27 mouse cellular contexts compared by ENCODE assay signal in genomic region chr11:77019539-77019938, GRCm38 (mm10). TPM values are rescaled to one million over a fixed set of nuclear protein-coding genes. Genes with fewer than 3 reads are reported as not detected.
DNase-seq lines count a peak whose midpoint lies in the region; ATAC-seq lines count a peak whose summit lies in the region.
"Had no signal": no experiment of that assay in that cellular context is flagged by ENCODE, and none has a peak within 500 bp of the region (broad histone marks: within the 10 kb centered on the region; RNA-seq: fewer than 3 reads in every experiment).

No protein-coding gene starts in this region.

- DNase-seq in liver, embryonic 13.5 days: no peak
- DNase-seq in liver, embryonic 11.5 days (ENCODE audit: low spot score): no peak
- peak; percentile 81 for DNase-seq in yolk sac, embryonic 10.5 days (ENCODE audit: low spot score)
- DNase-seq in kidney, postnatal 14 days: no peak
- DNase-seq: adrenal gland, postnatal 10 days; adrenal gland, postnatal 36 days; B cell, adult 2 months; cerebellum, adult 2 months; cerebellum, adult 9-11 months; cerebellum, postnatal 25 days; gastrocnemius, postnatal 25 days; heart, adult 18-20 months; heart, postnatal 10 days; heart, postnatal 36 days had no signal

- no peak overlapping the region for H3K4me3 ChIP-seq in liver, embryonic 13.5 days (replicated peaks)
- H3K4me3 ChIP-seq in liver, embryonic 11.5 days (ENCODE audit: low read depth, low read length): no peak overlapping the region
- H3K4me3 ChIP-seq in intestine, embryonic 16.5 days (ENCODE audit: low read length): no peak overlapping the region
- H3K4me3 ChIP-seq: embryonic facial prominence, embryonic 12.5 days; embryonic facial prominence, embryonic 15.5 days; forebrain, embryonic 12.5 days; forebrain, embryonic 15.5 days; heart, embryonic 12.5 days; heart, embryonic 15.5 days; hindbrain, embryonic 10.5 days; hindbrain, embryonic 13.5 days had no signal

- 16% methylated on average over 8 of the region's 8 CpGs for WGBS in liver, embryonic 13.5 days (ENCODE audit: insufficient replicate concordance)
- WGBS in liver, embryonic 11.5 days: 23% methylated on average over 8 of the region's 8 CpGs
- WGBS in intestine, embryonic 16.5 days: 41% methylated on average over 8 of the region's 8 CpGs

- no peak overlapping the region for H3K27ac ChIP-seq in liver, embryonic 13.5 days
- no peak overlapping the region for H3K27ac ChIP-seq in liver, embryonic 11.5 days (ENCODE audit: low read depth, low read length)
- H3K27ac ChIP-seq in intestine, embryonic 16.5 days (ENCODE audit: low read length): no peak overlapping the region
- H3K27ac ChIP-seq: embryonic facial prominence, embryonic 12.5 days; embryonic facial prominence, embryonic 15.5 days; forebrain, embryonic 12.5 days; forebrain, embryonic 15.5 days; heart, embryonic 15.5 days; hindbrain, embryonic 10.5 days; hindbrain, embryonic 13.5 days; hindbrain, postnatal 0 days had no signal

- no peak overlapping the region for H3K4me2 ChIP-seq in liver, embryonic 13.5 days
- H3K4me2 ChIP-seq in liver, embryonic 11.5 days: no peak overlapping the region
- no peak overlapping the region for H3K4me2 ChIP-seq in intestine, embryonic 16.5 days (ENCODE audit: low read depth, low read length)
- H3K4me2 ChIP-seq: embryonic facial prominence, embryonic 12.5 days; embryonic facial prominence, embryonic 15.5 days; forebrain, embryonic 12.5 days; forebrain, embryonic 15.5 days; heart, embryonic 12.5 days; heart, embryonic 15.5 days; hindbrain, embryonic 13.5 days had no signal

- H3K9me3 ChIP-seq in liver, embryonic 13.5 days (replicated peaks): no peaks in the 10 kb centered on the region
- H3K9me3 ChIP-seq in liver, embryonic 11.5 days (ENCODE audit: control insufficient read depth, low read length): no peaks in the 10 kb centered on the region
- H3K9me3 ChIP-seq in intestine, embryonic 16.5 days (ENCODE audit: control insufficient read depth, low read length): no peaks in the 10 kb centered on the region
- H3K9me3 ChIP-seq: embryonic facial prominence, embryonic 12.5 days; embryonic facial prominence, embryonic 15.5 days; forebrain, embryonic 12.5 days; forebrain, embryonic 15.5 days; heart, embryonic 12.5 days; heart, embryonic 15.5 days; hindbrain, embryonic 10.5 days; hindbrain, embryonic 13.5 days had no signal

- no peak overlapping the region for H3K9ac ChIP-seq in liver, embryonic 13.5 days
- no peak overlapping the region for H3K9ac ChIP-seq in liver, embryonic 11.5 days (ENCODE audit: low read depth, low read length)
- H3K9ac ChIP-seq in intestine, embryonic 16.5 days (ENCODE audit: low read depth, low read length): no peak overlapping the region
- H3K9ac ChIP-seq: embryonic facial prominence, embryonic 12.5 days; embryonic facial prominence, embryonic 15.5 days; forebrain, embryonic 12.5 days; forebrain, embryonic 15.5 days; heart, embryonic 12.5 days; heart, embryonic 15.5 days; hindbrain, embryonic 13.5 days had no signal

- peak; percentile 5; the same call in 1 of the 2 replicates for ATAC-seq in liver, embryonic 13.5 days (ENCODE audit: low read depth)
- no peak for ATAC-seq in liver, embryonic 11.5 days (replicated peaks; ENCODE audit: low FRiP score)
- peak; percentile 78 for ATAC-seq in intestine, embryonic 16.5 days
- no peak for ATAC-seq in CD4-positive, CD25-positive, alpha-beta regulatory T cell, adult 4 months
- ATAC-seq: forebrain, embryonic 15.5 days; hindbrain, postnatal 0 days; inflammation-experienced regulatory T-cells, adult 6 months; Patski had no signal

- H3K36me3 ChIP-seq in liver, embryonic 13.5 days: no peaks in the 10 kb centered on the region
- H3K36me3 ChIP-seq in liver, embryonic 11.5 days (ENCODE audit: control insufficient read depth, insufficient read depth, low read length): no peaks in the 10 kb centered on the region
- no peaks in the 10 kb centered on the region; the same call in 1 of the 2 replicates for H3K36me3 ChIP-seq in intestine, embryonic 16.5 days (ENCODE audit: control insufficient read depth, insufficient read depth, low read length)
- H3K36me3 ChIP-seq: embryonic facial prominence, embryonic 12.5 days; embryonic facial prominence, embryonic 15.5 days; forebrain, embryonic 12.5 days; forebrain, embryonic 15.5 days; heart, embryonic 12.5 days; heart, embryonic 15.5 days; hindbrain, embryonic 10.5 days; hindbrain, embryonic 13.5 days had no signal

- peaks cover 5% of the 10 kb centered on the region for H3K27me3 ChIP-seq in liver, embryonic 13.5 days
- 0 out of 2 replicates have a peak, but pooled peaks cover 8% of the 10 kb centered on the region for H3K27me3 ChIP-seq in liver, embryonic 11.5 days (replicated peaks; ENCODE audit: control insufficient read depth, insufficient read depth, low read length)
- H3K27me3 ChIP-seq in intestine, embryonic 16.5 days (replicated peaks; ENCODE audit: control insufficient read depth, insufficient read depth, low read length): no peaks in the 10 kb centered on the region
- H3K27me3 ChIP-seq: embryonic facial prominence, embryonic 12.5 days; embryonic facial prominence, embryonic 15.5 days; forebrain, embryonic 12.5 days; forebrain, embryonic 15.5 days; hindbrain, embryonic 13.5 days had no signal

- H3K4me1 ChIP-seq in liver, embryonic 13.5 days (replicated peaks): peaks cover 9% of the 10 kb centered on the region; the same call in 1 of the 2 replicates
- H3K4me1 ChIP-seq in liver, embryonic 11.5 days (replicated peaks; ENCODE audit: control insufficient read depth, insufficient read depth, low read length): peaks cover 3% of the 10 kb centered on the region; the same call in 1 of the 2 replicates
- peaks cover 20% of the 10 kb centered on the region for H3K4me1 ChIP-seq in intestine, embryonic 16.5 days (ENCODE audit: control insufficient read depth, insufficient read depth, low read length)
- H3K4me1 ChIP-seq: embryonic facial prominence, embryonic 12.5 days; embryonic facial prominence, embryonic 15.5 days; forebrain, embryonic 12.5 days; forebrain, embryonic 15.5 days; heart, embryonic 15.5 days; hindbrain, embryonic 10.5 days; hindbrain, embryonic 13.5 days had no signal

RNA-seq across cellular contexts. Expression of gene Slc6a4, which starts 21.1 kb away (rescaled TPM):
- polyA plus RNA-seq in liver, embryonic 13.5 days (2015; fragmentation: Nextera tagmentation; extraction: Ambion mirVana): 2.1 and 2.4 TPM in 2 replicates
- 1.9 TPM in 2 replicates for polyA plus RNA-seq in liver, embryonic 11.5 days (2014; fragmentation: Nextera tagmentation; extraction: Ambion mirVana)
- polyA plus RNA-seq in intestine, embryonic 16.5 days (2015; fragmentation: Nextera tagmentation; extraction: Ambion mirVana): 24.4 and 28.3 TPM in 2 replicates
- polyA plus RNA-seq in CD4-positive, CD25-positive, alpha-beta regulatory T cell, adult 4 months (2017; shearing (Covaris generic)): under 1 TPM in 1 of 2 experiments, not detected in 1; 0.24 TPM
- polyA plus RNA-seq: inflammation-experienced regulatory T-cells, adult 6 months had no signal

RNA-seq across cellular contexts. Expression of gene Nsrp1, which starts 58.7 kb away (rescaled TPM):
- 31.9 and 38.4 TPM in 2 replicates for polyA plus RNA-seq in liver, embryonic 13.5 days (2015; fragmentation: Nextera tagmentation; extraction: Ambion mirVana)
- 37.4 and 45.6 TPM in 2 replicates for polyA plus RNA-seq in liver, embryonic 11.5 days (2014; fragmentation: Nextera tagmentation; extraction: Ambion mirVana)
- 43.0 and 50.4 TPM in 2 replicates for polyA plus RNA-seq in intestine, embryonic 16.5 days (2015; fragmentation: Nextera tagmentation; extraction: Ambion mirVana)
- polyA plus RNA-seq in CD4-positive, CD25-positive, alpha-beta regulatory T cell, adult 4 months (2017; shearing (Covaris generic)): 10 to 100 TPM; 53.0 to 83.1 TPM

Comparison
In these comparisons a context has a peak if more than half of its experiments do, and no peak if none do; other contexts are left out.
1. ATAC-seq: peak in liver, embryonic 13.5 days (single experiment) and intestine, embryonic 16.5 days (single experiment); none in liver, embryonic 11.5 days (single experiment) and CD4-positive, CD25-positive, alpha-beta regulatory T cell, adult 4 months (single experiment).